Mouse (Mus musculus) forelimb bud, embryonic 11.5 days (tissue): ENCODE measurements at regions not wholly inside any gene's neighbourhood (a gene's known extent, or its start where the extent isn't known, plus 50 kb on each side); places are given as distances from the start of the nearest gene placed in this dataset.
"Not testable (repeated sequence)": the region's sequence is repeated elsewhere in the genome, so short reads cannot be mapped to it uniquely, and the experiment has no call there.

Experiments used
- DNase-seq: peaks from one replicate; pipeline ENCODE4 v3.0.0-alpha.2; 2012; ENCODE audit warnings: low read depth, low spot score

- peak; percentile 0 for DNase-seq
Measured at GRCm38 (mm10) chr6:74966046-74966445, 1496.6 kb upstream of the 4931417E11Rik start.

- no peak for DNase-seq
Measured at GRCm38 (mm10) chr6:74928485-74928884, 1459.0 kb upstream of the 4931417E11Rik start.

GRCm38 (mm10) chr6:74903551-74903950 lies 1434.1 kb upstream of the 4931417E11Rik start:
- DNase-seq = no peak

DNA sequence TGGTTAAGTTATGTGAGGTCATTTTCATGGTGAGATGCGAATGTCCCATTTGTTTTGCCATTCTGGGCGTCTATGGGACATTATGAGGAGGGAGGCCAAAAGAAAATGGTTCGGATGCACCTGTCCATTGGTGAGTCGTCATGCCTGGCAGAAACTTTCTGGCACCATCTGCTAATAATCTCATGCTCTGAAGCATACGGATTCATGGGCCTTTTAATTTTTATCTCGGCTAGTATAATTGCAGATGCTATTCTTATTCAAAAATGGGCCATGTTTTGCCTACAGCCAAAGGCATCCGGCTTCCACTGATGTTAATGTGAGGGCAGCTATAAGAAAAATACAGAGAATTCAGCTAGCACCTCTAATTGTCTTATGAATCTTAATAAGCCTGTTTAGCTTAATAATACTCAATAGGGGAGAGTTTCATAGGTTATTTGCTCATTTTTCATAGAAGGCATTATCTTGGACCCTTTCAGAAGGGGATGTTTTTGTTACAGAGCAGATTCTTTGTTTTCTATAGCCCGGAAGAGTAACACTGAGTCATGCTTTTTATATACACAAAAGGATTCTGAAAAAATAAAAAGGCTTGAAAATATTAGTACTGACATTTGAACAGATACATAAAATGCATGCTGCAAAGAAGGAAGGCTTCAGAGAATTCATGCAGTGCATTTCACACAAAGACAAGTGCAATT lies 1401.3 kb upstream of the 4931417E11Rik start:
- no peak for DNase-seq

- DNase-seq = not testable (repeated sequence)
Measured at GRCm38 (mm10) chr6:74820696-74821095, 1351.2 kb upstream of the 4931417E11Rik start.
